Mouse (Mus musculus) ovary, postnatal 36 days (tissue): Measurements from ENCODE around the gene Fbxl16.

Source experiments
- DNase-seq: peaks from one replicate; pipeline ENCODE4 v3.0.0; 2022; ENCODE audit warnings: low spot score, mixed read lengths

Fbxl16 gene

DNA sequence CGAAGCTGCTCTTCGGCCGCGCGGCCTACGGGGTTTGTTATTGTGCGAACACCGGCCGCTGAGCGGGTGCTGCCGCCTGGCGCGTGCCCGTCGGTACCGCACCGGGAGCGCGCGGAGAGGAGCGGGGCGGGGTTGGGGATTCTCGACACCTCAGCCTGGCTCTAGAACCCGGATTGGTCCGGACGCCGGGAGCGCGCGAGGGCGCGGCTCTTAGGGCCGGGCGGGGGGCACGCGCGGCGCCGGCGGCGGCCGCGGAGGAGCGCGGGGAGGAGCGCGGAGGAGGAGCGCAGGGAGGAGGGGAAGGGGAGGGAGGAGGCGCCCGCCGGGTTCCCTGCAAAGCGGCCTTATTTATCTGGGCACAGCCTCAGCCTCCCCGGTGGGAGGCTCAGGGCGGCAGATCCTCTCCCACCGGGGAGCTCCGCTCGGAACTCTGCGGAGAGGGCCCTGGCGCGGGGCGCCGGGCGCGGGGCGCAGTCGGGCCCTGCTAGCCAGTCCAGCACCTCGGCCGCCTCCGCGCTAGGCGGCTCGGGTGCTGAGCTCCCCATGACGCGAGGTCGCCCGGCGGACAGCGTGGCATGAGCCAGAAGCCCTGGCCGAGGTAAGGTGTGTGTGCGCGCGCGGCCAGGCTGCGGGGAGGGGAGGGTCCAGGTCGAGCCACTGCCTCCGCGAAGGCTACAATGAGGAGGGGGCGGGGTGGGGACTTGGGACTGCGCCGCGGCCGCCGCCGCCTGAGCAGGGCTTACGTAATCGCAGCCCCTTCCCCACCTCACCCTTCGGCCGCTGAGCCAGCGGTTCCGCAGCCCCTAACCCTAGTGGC lies at the start of gene Fbxl16:
Fbxl16 (plus strand) TSS at position 297 of the 817 bp plus-strand sequence.
- DNase-seq, result peak; percentile 71

DNA sequence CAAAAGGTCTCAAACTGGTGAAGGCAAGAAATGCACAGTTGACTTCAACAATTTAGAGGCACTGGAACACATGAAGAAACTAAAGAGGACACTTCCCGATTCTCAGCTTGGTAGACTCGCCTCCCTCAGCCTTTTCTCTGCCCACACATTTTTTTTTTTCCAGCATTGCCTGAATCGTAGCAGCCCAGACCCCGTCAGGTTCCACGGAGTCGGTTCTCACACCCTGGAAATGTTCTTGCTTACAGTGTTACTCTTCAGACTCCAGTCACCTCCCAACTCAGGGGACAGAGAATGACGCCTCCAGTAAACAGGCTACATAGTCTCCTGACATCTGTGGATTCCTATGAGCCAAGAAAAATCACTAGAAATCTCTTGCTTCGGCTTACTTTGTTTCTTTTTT lies 48.7 kb upstream of the Fbxl16 start:
- no peak for DNase-seq

DNA sequence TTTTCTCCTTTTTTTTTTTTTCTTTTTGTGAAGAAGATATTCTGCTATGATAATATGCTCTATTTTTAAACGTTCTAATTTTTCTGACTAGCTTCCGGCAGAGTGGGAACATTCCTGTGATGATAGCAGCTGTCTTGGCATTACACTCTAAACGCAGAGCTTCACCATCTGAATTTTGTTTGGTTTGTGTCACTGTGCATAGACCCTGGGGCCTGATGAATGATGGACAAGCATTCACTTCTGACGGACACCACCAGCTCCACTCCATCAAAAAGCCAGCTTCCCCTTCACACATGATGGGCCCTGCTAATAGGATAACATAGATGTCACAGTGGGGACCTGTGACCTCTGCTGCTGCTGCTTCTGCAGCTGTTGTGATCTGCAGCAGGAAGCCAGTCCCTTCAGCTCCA lies 47.3 kb upstream of the Fbxl16 start:
- DNase-seq, result no peak

DNA sequence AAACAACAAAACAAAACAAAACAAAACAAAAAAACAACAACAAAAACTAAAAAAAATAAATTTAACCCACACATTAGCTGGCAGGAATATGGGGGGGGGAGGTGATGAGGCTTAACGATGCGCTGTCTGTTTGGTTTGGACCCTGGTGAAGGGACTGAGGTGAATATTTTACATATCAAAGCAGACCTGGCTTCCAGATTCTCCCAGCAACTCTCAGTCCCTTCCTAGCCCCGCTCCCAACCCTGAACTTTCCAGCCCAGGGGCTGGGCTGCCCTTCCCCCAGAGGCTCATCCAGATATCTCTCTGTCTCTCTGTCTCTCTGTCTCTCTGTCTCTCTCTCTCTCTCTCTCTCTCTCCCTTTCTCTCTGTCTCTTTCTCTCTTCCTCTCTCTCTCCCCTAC lies 46.3 kb upstream of the Fbxl16 start:
- no peak for DNase-seq

DNA sequence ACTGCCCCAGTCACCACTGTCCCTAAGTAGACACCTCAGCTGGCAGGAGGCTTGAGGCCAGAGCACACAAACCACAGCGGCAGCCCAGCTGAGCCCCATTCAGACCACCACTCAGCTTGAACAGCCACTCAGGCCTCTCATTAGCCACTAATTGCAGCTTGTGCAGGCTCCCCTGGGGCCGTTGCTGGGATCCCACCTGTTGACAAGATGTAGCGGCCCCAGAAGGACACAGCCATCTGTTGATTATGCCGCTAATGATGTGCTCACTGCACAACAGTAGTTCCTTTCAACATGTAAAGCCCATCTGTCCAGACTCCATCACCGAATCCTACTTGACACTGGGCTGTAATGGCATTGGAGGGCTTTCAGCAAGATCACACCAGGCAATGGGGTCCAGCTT lies 43.0 kb upstream of the Fbxl16 start:
- no peak for DNase-seq

DNA sequence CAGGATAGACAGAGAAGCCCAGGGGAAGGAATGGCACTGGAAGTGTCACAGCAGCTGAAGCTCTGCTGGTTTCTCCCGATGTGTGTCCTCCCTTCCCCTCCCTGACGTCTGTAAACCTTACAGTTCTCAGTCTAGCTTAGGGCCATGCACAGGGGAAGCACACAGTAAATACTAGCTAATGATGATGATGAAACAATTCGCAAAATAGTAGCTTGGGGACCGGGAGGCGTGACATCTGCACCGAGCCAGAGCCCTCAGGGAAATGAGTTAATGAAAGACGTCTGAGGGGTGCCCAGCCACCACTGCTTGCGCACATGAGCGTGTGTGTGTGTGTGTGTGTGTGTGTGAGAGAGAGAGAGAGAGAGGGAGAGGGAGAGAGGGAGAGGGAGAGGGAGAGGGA lies 39.6 kb upstream of the Fbxl16 start:
- no peak for DNase-seq

DNA sequence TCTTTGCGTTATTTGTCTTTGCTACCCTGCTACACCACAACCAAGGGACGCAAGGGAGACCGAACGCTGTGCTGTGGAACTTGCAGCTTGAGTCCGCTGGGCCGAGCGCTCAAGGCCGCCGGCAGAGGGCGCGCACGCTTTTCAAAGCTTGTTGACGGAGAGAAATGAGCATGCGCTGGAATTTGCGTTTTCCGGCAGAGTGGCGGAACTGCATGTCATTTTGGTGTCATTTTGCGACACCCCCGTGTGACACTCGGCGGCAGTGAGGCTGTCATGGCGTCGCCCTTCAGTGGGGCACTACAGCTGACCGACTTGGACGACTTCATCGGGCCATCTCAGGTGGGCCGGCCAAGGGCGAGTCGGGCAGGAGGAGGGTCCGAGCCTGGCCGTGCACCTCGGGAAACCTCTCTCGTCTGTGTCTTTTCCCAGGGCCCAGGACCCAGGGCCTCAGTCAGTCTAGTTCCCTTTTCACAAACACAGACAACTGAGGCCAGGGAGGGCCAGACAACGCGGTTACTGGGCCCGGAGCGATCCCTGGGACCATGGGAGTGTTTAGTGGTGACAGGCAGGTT lies 35.2 kb upstream of the Fbxl16 start, which contains the start of gene Narfl:
Narfl (plus strand) TSS at position 228 of the 572 bp plus-strand sequence.
- peak; percentile 97 for DNase-seq

DNA sequence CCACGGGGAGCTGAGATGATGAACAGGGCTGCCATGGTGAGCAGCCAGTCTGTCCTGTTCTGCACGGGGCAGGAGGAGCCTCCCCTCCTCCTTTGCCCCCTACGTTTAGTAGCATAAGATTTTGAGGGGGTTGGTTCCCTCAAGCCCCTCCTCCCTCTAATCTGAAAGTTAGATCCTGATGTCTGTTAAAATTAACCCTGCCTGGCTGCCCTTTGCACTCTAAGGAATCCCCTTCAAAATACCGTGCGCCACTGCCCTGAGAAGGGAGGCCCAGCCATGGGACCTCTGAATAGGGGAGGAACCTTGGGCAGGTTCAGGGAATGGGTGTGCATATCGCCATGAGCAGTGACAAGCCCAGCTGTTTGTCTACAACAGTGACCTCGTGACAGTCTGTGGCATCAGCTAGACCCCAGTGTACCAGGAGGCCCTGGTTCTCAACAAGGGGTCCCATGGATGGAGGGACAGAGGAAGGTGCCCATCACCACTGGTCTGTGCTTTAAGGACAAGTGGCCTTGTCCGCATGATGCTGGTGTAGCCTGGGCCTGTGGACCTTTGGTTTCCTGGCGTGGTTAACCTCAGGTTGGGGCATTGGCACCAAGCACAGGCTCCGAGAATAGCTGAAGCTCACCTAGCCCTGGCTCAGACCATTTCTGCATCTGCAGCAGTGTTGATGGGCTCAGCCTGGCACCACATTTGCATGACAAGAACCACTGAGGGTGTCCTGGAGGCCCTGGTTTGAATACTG lies 33.4 kb upstream of the Fbxl16 start:
- DNase-seq, result peak; percentile 1

DNA sequence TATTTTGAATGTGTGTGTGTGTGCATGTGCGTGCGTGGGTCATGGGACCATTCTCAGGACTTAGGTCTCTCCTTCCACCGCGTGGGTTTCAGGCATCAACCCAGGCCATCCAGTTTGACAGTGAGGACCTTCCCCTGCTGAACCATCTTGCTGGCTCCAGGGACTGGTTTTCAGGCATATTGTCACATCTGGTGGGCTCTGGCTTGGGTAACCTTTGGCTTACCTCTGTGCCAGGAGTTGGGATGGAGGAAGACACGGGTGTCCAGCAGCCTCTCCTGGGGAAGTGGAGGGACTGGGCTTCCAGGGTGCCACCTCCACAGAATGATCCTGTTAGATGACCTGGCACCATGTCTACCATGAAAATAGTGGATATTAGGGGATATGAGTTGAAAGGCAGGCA lies 30.9 kb upstream of the Fbxl16 start:
- DNase-seq, result peak; percentile 1

DNA sequence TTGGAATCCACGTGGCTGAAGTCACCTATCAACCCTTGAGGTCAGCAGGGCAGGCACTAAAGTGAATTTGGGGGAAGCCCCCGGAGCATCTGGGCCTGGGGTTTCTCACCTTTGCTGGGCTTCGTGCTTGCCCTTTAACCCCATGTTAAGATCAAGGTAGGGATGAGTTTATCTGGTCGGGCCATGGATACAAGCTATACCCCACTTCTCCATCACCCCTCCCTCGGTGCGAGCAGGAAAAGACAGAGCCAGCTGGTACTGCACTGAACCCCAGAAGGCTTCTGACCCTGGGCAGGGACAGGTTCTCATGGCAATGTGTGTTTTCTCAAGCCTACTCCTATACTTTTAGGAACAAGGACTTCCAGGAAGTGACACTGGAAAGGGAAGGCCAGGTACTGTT lies 27.5 kb upstream of the Fbxl16 start:
- no peak for DNase-seq

DNA sequence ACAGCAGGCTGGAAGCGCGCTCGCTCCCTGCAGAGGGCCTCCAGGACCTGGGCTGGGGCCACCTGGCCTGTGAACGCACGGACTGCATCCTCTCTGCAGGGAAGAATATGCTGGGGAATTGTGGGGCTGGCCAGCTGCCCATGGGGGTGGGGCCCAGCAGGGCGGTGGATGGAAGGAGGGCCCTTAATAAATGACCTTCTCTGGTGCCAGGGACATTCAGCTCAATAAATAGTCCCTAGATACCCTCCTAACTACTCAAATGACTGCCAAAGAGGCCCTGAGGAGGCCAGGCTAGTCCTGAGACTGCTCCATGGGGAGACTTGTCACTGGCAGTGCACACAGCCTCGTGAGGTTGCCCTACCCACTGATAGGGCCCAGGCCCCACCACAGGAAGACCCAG lies 25.8 kb upstream of the Fbxl16 start:
- DNase-seq, result no peak

DNA sequence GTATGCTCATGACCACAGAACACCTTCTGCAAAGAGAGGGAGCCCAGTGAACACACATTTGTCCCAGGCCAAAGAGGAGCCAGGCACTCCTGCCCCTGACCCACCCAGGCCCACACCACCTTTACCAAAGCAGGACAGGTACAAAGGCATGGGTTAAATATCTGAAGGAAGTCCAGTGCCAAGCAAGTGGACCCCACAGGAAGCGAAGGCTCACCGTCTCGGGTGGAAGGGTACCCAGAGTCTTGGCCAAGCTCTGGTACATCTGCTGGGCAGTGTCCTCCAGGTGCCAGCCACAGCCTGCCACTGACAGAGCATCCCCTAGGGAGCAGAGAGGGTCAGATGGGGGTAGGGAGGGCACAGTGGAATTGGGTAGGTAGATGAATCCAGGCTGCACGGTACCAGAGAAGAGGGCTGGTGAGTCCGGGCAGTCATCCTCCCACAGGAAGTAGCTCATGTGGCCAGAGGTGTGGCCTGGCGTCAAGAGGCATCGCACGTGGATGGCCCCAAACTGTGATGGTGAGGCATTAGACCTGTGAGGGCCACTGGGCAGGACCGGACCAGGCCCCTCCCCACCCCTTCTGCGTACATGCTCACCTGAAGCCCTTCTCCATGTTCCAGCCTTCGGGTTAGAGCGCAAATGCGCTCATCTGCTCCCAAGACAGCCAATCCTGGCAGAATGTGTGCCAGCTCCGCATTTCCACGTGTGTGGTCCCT lies 24.9 kb upstream of the Fbxl16 start:
- DNase-seq, result no peak

DNA sequence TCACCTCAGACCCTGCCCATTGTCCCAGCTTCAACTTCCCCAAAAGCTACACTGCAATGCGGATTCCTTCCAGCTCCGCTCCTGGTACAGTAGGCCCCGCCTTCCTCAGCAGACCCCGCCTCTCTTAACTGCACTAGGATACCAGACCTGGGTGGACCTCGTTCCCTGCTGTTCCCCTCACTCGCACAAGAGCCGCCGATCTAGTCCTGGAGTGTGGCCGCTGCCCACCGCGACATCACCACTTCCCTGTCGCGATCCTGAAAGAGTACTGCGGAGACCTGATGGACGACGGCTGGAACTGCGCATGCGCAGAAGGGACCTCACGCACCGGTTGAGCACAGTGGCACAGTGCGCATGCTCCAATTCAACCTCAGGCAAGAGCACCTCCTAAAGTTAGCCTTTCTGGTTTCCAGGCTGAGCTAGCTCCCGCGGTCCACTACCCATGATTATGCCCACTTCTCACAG lies 23.6 kb upstream of the Fbxl16 start, which contains the start of gene Haghl:
Haghl (minus strand) TSS at position 393 of the 465 bp plus-strand sequence.
- peak; percentile 93 for DNase-seq

DNA sequence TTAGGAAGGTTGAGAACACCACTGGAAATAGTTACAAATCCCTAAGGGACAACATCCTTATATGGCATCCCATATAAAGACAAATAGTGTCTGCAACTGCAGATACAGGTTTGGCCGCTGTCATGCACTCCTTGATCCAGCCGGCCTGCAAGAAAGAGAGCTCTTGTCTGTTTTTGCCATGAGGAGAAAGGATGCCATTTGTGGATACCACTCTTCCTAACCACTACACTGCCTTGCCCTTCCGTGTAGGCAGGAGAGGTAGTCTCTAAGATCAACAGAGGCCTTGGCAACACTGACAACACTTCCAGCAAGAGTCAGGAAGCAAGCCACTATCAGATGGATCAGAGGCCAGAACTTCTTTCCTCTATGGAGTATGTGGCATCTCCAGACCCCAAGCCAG lies 22.6 kb upstream of the Fbxl16 start, which contains the start of gene Ccdc78:
Ccdc78 (plus strand) TSS at position 301 of the 400 bp plus-strand sequence.
- DNase-seq, result no peak

DNA sequence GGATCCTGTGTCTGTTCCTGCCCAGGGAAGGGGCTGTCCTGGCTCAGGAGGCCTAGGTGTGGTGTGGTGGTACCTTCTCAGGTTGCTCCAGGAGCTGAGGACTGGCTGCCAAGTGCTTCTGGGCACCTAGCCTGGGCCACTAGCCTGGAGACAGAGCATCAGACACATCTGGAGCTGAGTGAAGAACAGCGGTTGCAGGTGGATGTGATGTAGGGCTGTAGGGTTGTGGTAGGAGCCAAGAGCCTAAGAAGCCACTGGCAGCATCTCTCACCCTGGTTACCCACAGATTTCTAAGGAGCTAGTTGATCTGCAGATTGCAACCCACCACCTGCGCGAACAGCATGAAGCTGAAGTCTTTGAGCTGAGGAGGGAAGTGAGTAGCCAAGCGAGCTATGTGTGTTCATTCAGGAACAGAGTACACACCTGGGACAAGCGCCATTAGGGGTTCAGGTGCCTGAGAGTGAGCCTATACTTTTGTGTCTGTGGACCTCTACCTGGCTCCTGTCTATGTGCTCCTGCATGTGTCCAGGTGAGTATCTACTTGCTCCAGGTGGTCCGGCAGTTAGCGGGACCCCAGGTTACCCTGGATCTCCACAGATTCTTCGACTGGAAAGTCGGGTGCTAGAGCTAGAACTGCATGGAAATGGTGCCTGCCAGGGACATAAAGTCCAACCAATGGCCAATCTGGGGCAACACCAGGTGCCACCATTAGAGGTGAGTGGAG lies 21.9 kb upstream of the Fbxl16 start:
- DNase-seq, result no peak

DNA sequence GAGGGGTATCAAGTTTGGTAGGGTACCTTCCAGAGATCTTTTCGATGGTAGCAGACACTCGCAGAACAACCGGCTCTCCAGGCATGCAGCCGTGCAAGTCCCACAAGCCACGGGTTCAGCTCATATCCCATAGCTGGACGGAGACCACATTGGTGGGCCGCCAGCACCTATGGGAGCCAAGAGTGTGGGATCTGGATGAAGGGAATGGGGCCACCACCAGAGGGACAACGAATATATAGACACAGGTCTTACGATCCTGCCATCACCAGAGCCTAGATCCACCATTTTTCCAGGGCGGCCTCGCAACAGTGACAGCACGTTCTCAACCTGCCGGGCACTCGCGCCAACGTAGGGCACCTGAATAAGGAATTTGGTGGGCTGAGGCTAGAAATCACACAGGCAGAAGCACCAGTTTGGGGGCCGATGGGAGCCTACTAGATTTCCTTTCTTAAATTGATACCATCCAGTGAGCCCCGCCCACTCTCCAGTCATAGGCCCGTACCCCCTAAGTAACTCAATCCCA lies 17.5 kb upstream of the Fbxl16 start:
- DNase-seq, result no peak

DNA sequence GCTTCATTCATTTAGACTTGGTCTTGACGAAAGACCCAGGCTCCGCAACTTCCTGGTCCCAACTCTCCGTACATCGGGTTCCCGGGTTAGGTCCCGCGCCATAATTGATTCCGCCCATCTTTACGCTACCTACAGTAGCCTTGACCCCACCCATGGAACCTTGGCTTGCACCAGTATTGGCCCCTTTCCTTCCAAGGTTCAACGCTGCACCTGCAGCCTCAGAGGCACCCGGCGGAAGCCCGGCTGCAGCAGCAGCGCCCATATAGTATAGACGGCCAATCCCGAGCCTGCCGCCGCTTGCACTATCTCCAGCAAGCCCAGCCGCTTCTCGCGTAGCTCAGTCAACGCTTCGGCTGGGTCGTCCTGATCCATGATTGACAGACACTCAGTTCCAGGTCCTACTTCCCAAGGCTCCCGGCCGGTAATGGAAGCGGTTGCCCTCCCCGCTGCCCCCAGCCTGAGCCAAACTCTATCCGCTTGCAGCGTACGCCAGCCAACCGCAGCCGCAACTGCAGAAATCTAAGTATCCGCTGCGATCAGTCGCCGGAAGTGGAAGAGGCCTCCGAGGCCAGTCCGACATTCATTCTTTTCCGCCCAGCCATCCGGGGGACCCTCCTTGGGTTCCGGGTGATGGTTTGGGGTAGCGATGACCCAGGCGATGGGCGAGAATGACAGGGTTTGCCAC lies 16.9 kb upstream of the Fbxl16 start:
- DNase-seq, result peak; percentile 84

DNA sequence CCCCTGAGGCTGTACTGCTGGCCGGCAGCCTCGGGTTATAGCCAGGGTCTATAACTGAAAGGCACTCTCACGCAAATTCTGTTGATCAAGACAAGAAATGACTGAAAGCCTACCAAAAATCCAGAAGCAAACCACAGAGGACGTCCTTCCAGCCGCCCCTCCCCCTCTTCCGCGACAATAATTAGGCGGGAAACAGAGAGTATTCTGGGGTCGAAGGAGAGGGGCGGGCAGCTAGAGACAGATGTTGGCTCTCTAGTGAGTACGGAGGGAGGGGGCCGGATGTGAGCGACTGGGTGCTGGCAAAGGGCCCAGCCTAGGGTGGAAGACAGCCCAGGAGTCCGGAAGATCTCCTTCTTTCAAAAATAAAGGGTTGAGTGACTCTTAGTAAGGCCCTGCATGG lies 16.3 kb upstream of the Fbxl16 start, which contains the start of gene Fam173a:
Fam173a (minus strand) TSS at position 287 of the 400 bp plus-strand sequence.
- DNase-seq, result peak; percentile 70

DNA sequence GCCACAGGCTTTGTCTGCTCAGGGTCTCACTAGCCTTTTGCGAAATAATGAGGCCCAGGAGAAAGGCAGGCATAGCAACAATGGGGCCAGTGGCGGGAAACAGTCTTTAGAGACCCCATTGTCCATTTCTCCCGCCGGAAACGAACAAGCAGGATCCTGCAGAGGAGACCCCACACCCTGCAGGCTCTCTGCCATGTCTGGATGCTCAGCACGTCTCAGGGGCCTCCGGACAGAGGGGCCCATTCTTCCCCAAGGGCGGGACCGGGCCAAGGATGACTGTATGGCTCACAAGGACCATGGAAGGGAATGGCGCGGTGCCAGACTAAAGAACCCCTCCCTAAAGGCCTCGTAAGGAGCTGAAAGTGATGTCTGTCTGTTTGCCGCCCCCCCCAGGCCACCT lies 14.7 kb upstream of the Fbxl16 start:
- DNase-seq, result no peak

DNA sequence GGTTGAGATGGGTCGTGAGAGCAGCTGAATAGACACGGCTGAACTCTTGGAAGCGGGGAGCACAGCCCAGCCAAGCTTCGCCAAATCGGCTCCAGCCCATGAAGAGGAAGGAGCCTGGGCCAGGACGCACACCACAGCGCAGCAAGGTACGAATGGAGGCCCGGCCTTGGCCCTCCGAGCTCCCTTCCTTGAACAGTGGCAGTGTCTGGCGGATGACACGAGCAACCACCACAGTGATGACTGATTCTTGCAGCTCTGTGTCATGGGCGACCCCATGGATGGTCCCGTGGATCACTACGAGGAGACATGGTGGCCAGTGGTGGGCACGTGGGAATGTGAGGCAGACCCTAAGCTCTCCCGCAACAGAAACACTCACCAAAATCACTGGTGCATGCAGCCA lies 13.9 kb upstream of the Fbxl16 start:
- DNase-seq, result no peak
